ENCODE assay signal across 21 mouse cellular contexts in genomic region chr9:115239861-115240260, GRCm38 (mm10).
A peak's percentile ranks its signal among the peaks of the same experiment; 100 is the strongest.
DNase-seq lines count a peak whose midpoint lies in the region; ATAC-seq and TF ChIP-seq lines count a peak whose summit lies in the region.
"Had no signal": no experiment of that assay in that cellular context is flagged by ENCODE, and none has a peak within 500 bp of the region (broad histone marks: within the 10 kb centered on the region; RNA-seq: fewer than 3 reads in every experiment).

No protein-coding gene starts in this region.

- no peak overlapping the region for H3K4me2 ChIP-seq in intestine, postnatal 0 days (replicated peaks; ENCODE audit: low read depth)
- H3K4me2 ChIP-seq in intestine, embryonic 15.5 days (replicated peaks) = no peak overlapping the region
- no peak overlapping the region for H3K4me2 ChIP-seq in liver, postnatal 0 days (ENCODE audit: low read depth, low read length)
- no peak overlapping the region for H3K4me2 ChIP-seq in liver, embryonic 12.5 days
- no peak overlapping the region for H3K4me2 ChIP-seq in neural tube, embryonic 15.5 days
- H3K4me2 ChIP-seq: embryonic facial prominence, embryonic 13.5 days; forebrain, embryonic 13.5 days; heart, embryonic 13.5 days; hindbrain, embryonic 15.5 days had no signal

- 97% methylated on average over 5 of the region's 5 CpGs for WGBS in intestine, postnatal 0 days
- WGBS in intestine, embryonic 15.5 days = 94% methylated on average over 5 of the region's 5 CpGs
- 92% methylated on average over 5 of the region's 5 CpGs for WGBS in liver, postnatal 0 days (ENCODE audit: insufficient replicate concordance)
- 93% methylated on average over 5 of the region's 5 CpGs for WGBS in liver, embryonic 12.5 days (ENCODE audit: insufficient replicate concordance)
- WGBS in neural tube, embryonic 15.5 days = 94% methylated on average over 5 of the region's 5 CpGs

- H3K4me1 ChIP-seq in intestine, postnatal 0 days (replicated peaks; ENCODE audit: control insufficient read depth, insufficient read depth, low read length) = no peaks in the 10 kb centered on the region
- no peaks in the 10 kb centered on the region for H3K4me1 ChIP-seq in intestine, embryonic 15.5 days (replicated peaks)
- H3K4me1 ChIP-seq in liver, postnatal 0 days (ENCODE audit: insufficient read depth) = no peaks in the 10 kb centered on the region; the same call in 1 of the 2 replicates
- H3K4me1 ChIP-seq in liver, embryonic 12.5 days = no peaks in the 10 kb centered on the region
- no peaks in the 10 kb centered on the region for H3K4me1 ChIP-seq in neural tube, embryonic 15.5 days
- H3K4me1 ChIP-seq: forebrain, embryonic 13.5 days; hindbrain, embryonic 15.5 days had no signal

- peaks cover 41% of the 10 kb centered on the region for H3K36me3 ChIP-seq in intestine, postnatal 0 days (ENCODE audit: control insufficient read depth, insufficient read depth)
- peaks cover 42% of the 10 kb centered on the region for H3K36me3 ChIP-seq in intestine, embryonic 15.5 days
- H3K36me3 ChIP-seq in liver, postnatal 0 days (replicated peaks; ENCODE audit: insufficient read depth, low read length) = peaks cover 48% of the 10 kb centered on the region
- H3K36me3 ChIP-seq in liver, embryonic 12.5 days = peaks cover 61% of the 10 kb centered on the region
- H3K36me3 ChIP-seq in splenic B cell, adult 2 months (ENCODE audit: control insufficient read depth, insufficient read depth, low read length, poor library complexity, severe bottlenecking) = peaks cover 6% of the 10 kb centered on the region
- H3K36me3 ChIP-seq in neural tube, embryonic 15.5 days = peaks cover 42% of the 10 kb centered on the region

- no peak for TF ChIP-seq EP300 in liver, postnatal 0 days (IDR thresholded peaks at IDR 0.05; ENCODE audit: low read depth)

- no peak for ATAC-seq in intestine, postnatal 0 days
- ATAC-seq in intestine, embryonic 15.5 days = no peak
- no peak for ATAC-seq in liver, postnatal 0 days
- ATAC-seq in liver, embryonic 12.5 days = no peak
- ATAC-seq in neural tube, embryonic 15.5 days (ENCODE audit: low FRiP score) = no peak
- ATAC-seq: forebrain, embryonic 13.5 days; forebrain, postnatal 0 days; Patski had no signal

- no peaks in the 10 kb centered on the region for H3K9me3 ChIP-seq in intestine, postnatal 0 days (ENCODE audit: control insufficient read depth)
- H3K9me3 ChIP-seq in intestine, embryonic 15.5 days = no peaks in the 10 kb centered on the region
- H3K9me3 ChIP-seq in liver, postnatal 0 days (ENCODE audit: low read length) = no peaks in the 10 kb centered on the region
- no peaks in the 10 kb centered on the region for H3K9me3 ChIP-seq in liver, embryonic 12.5 days (replicated peaks)
- no peaks in the 10 kb centered on the region for H3K9me3 ChIP-seq in neural tube, embryonic 15.5 days (replicated peaks)
- H3K9me3 ChIP-seq: embryonic facial prominence, embryonic 13.5 days; forebrain, embryonic 13.5 days; heart, embryonic 13.5 days; hindbrain, embryonic 15.5 days had no signal

- no peaks in the 10 kb centered on the region for H3K27me3 ChIP-seq in intestine, postnatal 0 days (replicated peaks; ENCODE audit: control insufficient read depth, insufficient read depth, low read length)
- H3K27me3 ChIP-seq in intestine, embryonic 15.5 days (replicated peaks) = no peaks in the 10 kb centered on the region
- no peaks in the 10 kb centered on the region for H3K27me3 ChIP-seq in liver, postnatal 0 days (ENCODE audit: insufficient read depth, low read length)
- no peaks in the 10 kb centered on the region for H3K27me3 ChIP-seq in liver, embryonic 12.5 days (replicated peaks)
- H3K27me3 ChIP-seq in splenic B cell, adult 2 months (ENCODE audit: control insufficient read depth, insufficient read depth, low read length, poor library complexity, severe bottlenecking) = no peaks in the 10 kb centered on the region
- no peaks in the 10 kb centered on the region for H3K27me3 ChIP-seq in neural tube, embryonic 15.5 days (replicated peaks)
- H3K27me3 ChIP-seq: CH12.LX; embryonic facial prominence, embryonic 13.5 days; forebrain, embryonic 13.5 days; heart, embryonic 13.5 days; hindbrain, embryonic 15.5 days; Patski had no signal

- peak; percentile 11 for DNase-seq in liver, postnatal 0 days
- peak; percentile 14 for DNase-seq in ES-CJ7 (ENCODE audit: low read depth, low spot score)
- DNase-seq in splenic B cell, adult 2 months (ENCODE audit: low read depth, low spot score) = peak; percentile 11
- DNase-seq in urinary bladder, postnatal 4 days (ENCODE audit: low spot score in 2 of 2) = no peak
- DNase-seq: adrenal gland, adult 8-10 months; adrenal gland, postnatal 36 days; cerebellum, adult 8-10 months; cerebellum, postnatal 25 days; forebrain, postnatal 0 days; gastrocnemius, postnatal 14 days; heart, postnatal 36 days had no signal

- no peak overlapping the region for H3K9ac ChIP-seq in intestine, postnatal 0 days (ENCODE audit: low read depth, low read length)
- H3K9ac ChIP-seq in intestine, embryonic 15.5 days = no peak overlapping the region
- H3K9ac ChIP-seq in liver, postnatal 0 days (replicated peaks) = no peak overlapping the region
- no peak overlapping the region for H3K9ac ChIP-seq in liver, embryonic 12.5 days
- no peak overlapping the region for H3K9ac ChIP-seq in neural tube, embryonic 15.5 days (replicated peaks)
- H3K9ac ChIP-seq: embryonic facial prominence, embryonic 13.5 days; forebrain, embryonic 13.5 days; forebrain, postnatal 0 days; heart, embryonic 13.5 days; hindbrain, embryonic 15.5 days had no signal

- 0 out of 2 replicates have a peak, but pooled peaks have one; percentile 17 for TF ChIP-seq CTCF in intestine, postnatal 0 days (IDR thresholded peaks at IDR 0.05; ENCODE audit: low read depth)
- TF ChIP-seq CTCF in liver, postnatal 0 days (IDR thresholded peaks at IDR 0.05; ENCODE audit: low read depth) = no peak

- no peak overlapping the region for H3K27ac ChIP-seq in intestine, postnatal 0 days (ENCODE audit: low read depth, low read length)
- H3K27ac ChIP-seq in intestine, embryonic 15.5 days = no peak overlapping the region
- no peak overlapping the region for H3K27ac ChIP-seq in liver, postnatal 0 days (ENCODE audit: low read depth)
- H3K27ac ChIP-seq in liver, embryonic 12.5 days = no peak overlapping the region
- no peak overlapping the region for H3K27ac ChIP-seq in neural tube, embryonic 15.5 days (replicated peaks)
- H3K27ac ChIP-seq: embryonic facial prominence, embryonic 13.5 days; forebrain, embryonic 13.5 days; heart, embryonic 13.5 days; hindbrain, embryonic 15.5 days had no signal

- no peak overlapping the region for H3K4me3 ChIP-seq in intestine, postnatal 0 days (ENCODE audit: low read depth, low read length)
- H3K4me3 ChIP-seq in intestine, embryonic 15.5 days (replicated peaks) = no peak overlapping the region
- H3K4me3 ChIP-seq in liver, postnatal 0 days (ENCODE audit: low read depth, low read length) = no peak overlapping the region
- H3K4me3 ChIP-seq in liver, embryonic 12.5 days = no peak overlapping the region
- no peak overlapping the region for H3K4me3 ChIP-seq in neural tube, embryonic 15.5 days (replicated peaks)
- H3K4me3 ChIP-seq: embryonic facial prominence, embryonic 13.5 days; forebrain, embryonic 13.5 days; heart, embryonic 13.5 days; hindbrain, embryonic 15.5 days had no signal

Comparison
In these comparisons a context has a peak if more than half of its experiments do, and no peak if none do; other contexts are left out.
1. DNase-seq: peak in liver, postnatal 0 days (single experiment), ES-CJ7 (single experiment) and splenic B cell, adult 2 months (single experiment); none in urinary bladder, postnatal 4 days (0 of 2).